Mouse (Mus musculus) CD4-positive, CD25-positive, alpha-beta regulatory T cell, adult 2 months (primary cell): ENCODE results near the gene Olfr1333.
"Not testable (repeated sequence)": the region's sequence is repeated elsewhere in the genome, so short reads cannot be mapped to it uniquely, and the experiment has no call there.

Experiments used
- DNase-seq: peaks from one replicate; pipeline ENCODE4 v3.0.0-alpha.2; 2012; ENCODE audit warnings: low read depth, low spot score

Olfr1333 gene

DNA sequence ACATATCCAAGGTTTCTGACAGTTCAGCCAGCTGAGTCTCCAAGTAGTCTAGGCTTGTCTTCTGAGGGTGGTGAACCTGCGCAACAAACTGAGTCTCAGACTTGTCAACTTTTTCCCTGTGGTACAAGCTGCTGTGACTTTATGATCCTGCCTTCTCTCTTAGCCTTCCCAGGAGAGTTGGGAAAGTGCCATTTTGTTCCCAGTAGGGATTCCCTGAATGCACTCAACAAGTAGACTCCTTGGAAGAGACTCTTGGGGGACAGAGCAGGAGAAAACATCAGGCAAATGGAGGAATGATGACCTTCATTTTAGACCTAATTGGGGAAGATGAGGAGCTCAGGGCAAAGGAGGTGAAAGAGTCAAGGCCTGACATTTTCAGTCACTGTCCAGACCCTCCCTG is at the start of gene Olfr1333:
Olfr1333 (minus strand) TSS at position 101 of the 400 bp plus-strand sequence.
- DNase-seq, result no peak

DNA sequence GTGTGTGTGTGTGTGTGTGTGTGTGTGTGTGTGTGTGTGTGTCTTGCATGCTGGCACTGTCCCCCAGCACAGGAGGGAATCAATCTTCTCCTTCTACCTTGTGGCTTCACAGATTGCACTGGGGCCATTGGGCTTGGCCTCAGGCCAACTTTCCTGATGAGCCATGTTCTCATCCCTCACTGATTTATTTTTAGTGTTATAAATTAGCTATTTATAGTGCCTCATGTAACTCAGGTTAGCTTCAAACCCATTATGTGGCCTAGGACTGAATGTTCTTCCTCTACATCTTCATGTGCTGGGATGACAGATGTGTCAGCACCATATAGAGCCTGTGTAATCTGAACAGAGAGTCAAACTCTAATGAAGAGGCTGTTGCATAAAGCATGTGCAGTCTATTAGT is 31.5 kb upstream of the Olfr1333 start:
- DNase-seq, result no peak

DNA sequence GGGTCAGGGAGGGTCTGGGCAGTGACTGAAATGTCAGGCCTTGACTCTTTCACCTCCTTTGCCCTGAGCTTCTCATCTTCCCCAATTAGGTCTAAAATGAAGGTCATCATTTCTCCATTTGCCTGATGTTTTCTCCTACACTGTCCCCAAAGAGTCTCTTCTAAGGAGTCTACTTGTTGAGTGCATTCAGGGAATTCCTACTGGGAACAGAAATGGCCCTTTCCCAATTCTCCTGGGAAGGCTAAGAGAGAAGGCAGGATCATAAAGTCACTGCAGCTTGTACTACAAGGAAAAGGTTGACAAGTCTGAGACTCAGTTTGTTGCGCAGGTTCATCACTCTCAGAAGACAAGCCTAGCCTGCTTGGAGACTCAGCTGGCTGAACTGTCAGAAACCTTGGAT is 28.3 kb upstream of the Olfr1333 start, which contains the start of gene Olfr1331:
Olfr1331 (plus strand) TSS at position 301 of the 400 bp plus-strand sequence.
- no peak for DNase-seq

GRCm38 (mm10) chr4:118862704-118863103 is 26.6 kb upstream of the Olfr1333 start:
- no peak for DNase-seq

GRCm38 (mm10) chr4:118861791-118862190 is 25.7 kb upstream of the Olfr1333 start:
- no peak for DNase-seq

GRCm38 (mm10) chr4:118818921-118819320 is 17.2 kb downstream of the Olfr1333 start:
- no peak for DNase-seq

GRCm38 (mm10) chr4:118809844-118810243 is 26.2 kb downstream of the Olfr1333 start, which contains the start of gene Olfr1335:
Gene Olfr1335, minus strand, starts transcription at chr4:118809944.
- DNase-seq, result no peak

GRCm38 (mm10) chr4:118792796-118793195 is 43.3 kb downstream of the Olfr1333 start:
- not testable (repeated sequence) for DNase-seq

- DNase-seq, result no peak
Observed at GRCm38 (mm10) chr4:118782486-118782885, 53.6 kb downstream of the Olfr1333 start, which contains the start of gene Olfr1337. Gene Olfr1337, minus strand, starts transcription at chr4:118782586.
